Mouse (Mus musculus): ENCODE results near the gene Pla2g12a. TPM values are rescaled to one million over a fixed set of nuclear protein-coding genes. Genes with fewer than 3 reads are reported as not detected.
A peak's percentile ranks its signal among the peaks of the same experiment; 100 is the strongest.

The Pla2g12a gene
- 38.4 and 39.4 TPM in 2 replicates for polyA plus RNA-seq (2015; fragmentation: Nextera tagmentation; extraction: Ambion mirVana)

DNA sequence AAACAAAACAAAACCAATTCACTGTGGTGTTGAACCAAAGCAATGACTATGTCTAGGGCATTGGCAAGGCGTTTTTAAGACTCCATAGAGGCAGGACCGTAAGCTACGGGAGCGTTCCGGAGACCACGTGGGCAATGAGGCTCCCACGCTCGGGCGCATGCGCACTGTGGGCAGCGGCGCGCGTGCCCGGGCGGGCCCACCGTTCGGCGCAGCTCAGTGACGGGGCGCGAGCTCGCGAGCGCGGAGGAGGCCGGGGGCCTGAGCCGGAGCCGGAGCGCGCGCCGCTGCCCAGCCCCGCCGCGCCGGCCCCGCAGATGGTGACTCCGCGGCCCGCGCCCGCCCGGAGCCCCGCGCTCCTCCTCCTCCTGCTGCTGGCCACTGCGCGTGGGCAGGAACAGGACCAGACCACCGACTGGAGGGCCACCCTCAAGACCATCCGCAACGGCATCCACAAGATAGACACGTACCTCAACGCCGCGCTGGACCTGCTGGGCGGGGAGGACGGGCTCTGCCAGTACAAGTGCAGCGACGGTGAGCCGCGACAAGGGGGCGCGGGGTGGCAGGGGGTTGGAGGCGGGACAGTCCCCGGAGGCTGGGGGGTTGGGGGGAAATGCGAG is at the start of gene Pla2g12a:
TSS of gene Pla2g12a (plus strand) at position 202 of the 617 bp plus-strand sequence.
- Histone ChIP-seq H3K4me1 (ENCODE audit: control insufficient read depth, insufficient read depth, low read length) (peaks cover 9% of the 10 kb centered on the region), H3K9me3 (replicated peaks; ENCODE audit: control insufficient read depth, low read length, poor library complexity, severe bottlenecking) (no peaks in the 10 kb centered on the region), H3K27ac (ENCODE audit: low read length) (peak within 1 kb of the TSS; percentile 84), H3K27me3 (ENCODE audit: control insufficient read depth, insufficient read depth, low read depth, low read length) (no peaks in the 10 kb centered on the region), H3K4me3 (ENCODE audit: low read depth, low read length) (peak within 1 kb of the TSS; percentile 76), H3K9ac (ENCODE audit: low read depth, low read length) (peak within 1 kb of the TSS; percentile 87), H3K4me2 (ENCODE audit: low read length) (peak within 1 kb of the TSS; percentile 82), H3K36me3 (ENCODE audit: control insufficient read depth, insufficient read depth, low read length) (no peaks in the 10 kb centered on the region)
- peak; percentile 96 for ATAC-seq
- WGBS = under 1% methylated on average over 66 of the region's 66 CpGs

- Histone ChIP-seq H3K36me3 (ENCODE audit: control insufficient read depth, insufficient read depth, low read length) (peaks cover 2% of the 10 kb centered on the region), H3K4me2 (ENCODE audit: low read length) (peak overlapping the region; percentile 84)
Observed at GRCm38 (mm10) chr3:129830626-129831025, 47.8 kb upstream of the Pla2g12a start.

DNA sequence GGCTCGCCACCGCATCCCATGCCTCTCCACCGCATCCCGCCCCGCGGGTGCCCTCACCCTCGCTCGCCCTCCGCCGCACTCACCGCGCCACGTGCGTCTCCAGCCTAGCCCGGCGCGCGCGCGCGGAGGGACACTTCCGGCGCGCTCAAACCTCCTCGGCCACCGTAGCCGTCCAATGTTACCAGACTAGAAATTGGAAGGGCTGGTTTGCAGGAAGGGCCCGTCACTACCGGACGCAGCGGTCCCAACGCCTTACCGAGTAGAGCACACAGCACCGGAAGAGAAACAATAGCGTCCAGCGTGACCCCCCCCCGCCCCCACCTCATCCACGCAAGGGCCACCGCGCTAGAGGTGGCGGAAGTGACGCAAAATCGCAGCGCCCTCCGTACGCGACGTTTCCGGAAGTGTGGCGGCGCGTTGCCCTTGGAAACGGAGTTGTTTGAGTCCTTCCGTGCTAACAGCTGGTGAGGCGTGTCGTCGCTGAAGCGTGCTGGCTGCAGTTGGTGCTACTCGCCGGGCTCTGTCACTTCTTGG is 47.3 kb upstream of the Pla2g12a start, which contains the start of gene Gar1:
TSS of gene Gar1 (minus strand) at position 362 of the 534 bp plus-strand sequence.
- H3K9me3 ChIP-seq (replicated peaks; ENCODE audit: control insufficient read depth, low read length, poor library complexity, severe bottlenecking) = no peaks in the 10 kb centered on the region
- peak within 1 kb of the TSS; percentile 96 for H3K4me3 ChIP-seq (ENCODE audit: low read depth, low read length)
- peaks cover 17% of the 10 kb centered on the region for H3K4me1 ChIP-seq (ENCODE audit: control insufficient read depth, insufficient read depth, low read length)
- H3K36me3 ChIP-seq (ENCODE audit: control insufficient read depth, insufficient read depth, low read length) = peaks cover under 1% of the 10 kb centered on the region
- peak; percentile 98 for ATAC-seq
- no peaks in the 10 kb centered on the region for H3K27me3 ChIP-seq (ENCODE audit: control insufficient read depth, insufficient read depth, low read depth, low read length)
- peak within 1 kb of the TSS; percentile 84 for H3K4me2 ChIP-seq (ENCODE audit: low read length)
- under 1% methylated on average over 60 of the region's 60 CpGs for WGBS
- H3K9ac ChIP-seq (ENCODE audit: low read depth, low read length) = peak within 1 kb of the TSS; percentile 75
- H3K27ac ChIP-seq (ENCODE audit: low read length) = peak within 1 kb of the TSS; percentile 83

More at GRCm38 (mm10) chr3:129830626-129831025, 47.8 kb upstream of the Pla2g12a start:
- ATAC-seq = no peak; the same call in 1 of the 2 replicates
- H3K9me3 ChIP-seq (replicated peaks; ENCODE audit: control insufficient read depth, low read length, poor library complexity, severe bottlenecking) = no peaks in the 10 kb centered on the region
- no peaks in the 10 kb centered on the region for H3K27me3 ChIP-seq (ENCODE audit: control insufficient read depth, insufficient read depth, low read depth, low read length)
- peak overlapping the region; percentile 75 for H3K9ac ChIP-seq (ENCODE audit: low read depth, low read length)
- H3K4me3 ChIP-seq (ENCODE audit: low read depth, low read length) = peak overlapping the region; percentile 96
- H3K4me1 ChIP-seq (ENCODE audit: control insufficient read depth, insufficient read depth, low read length) = peaks cover 17% of the 10 kb centered on the region
- WGBS = under 1% methylated on average over 33 of the region's 45 CpGs
- H3K27ac ChIP-seq (ENCODE audit: low read length) = peak overlapping the region; percentile 83

DNA sequence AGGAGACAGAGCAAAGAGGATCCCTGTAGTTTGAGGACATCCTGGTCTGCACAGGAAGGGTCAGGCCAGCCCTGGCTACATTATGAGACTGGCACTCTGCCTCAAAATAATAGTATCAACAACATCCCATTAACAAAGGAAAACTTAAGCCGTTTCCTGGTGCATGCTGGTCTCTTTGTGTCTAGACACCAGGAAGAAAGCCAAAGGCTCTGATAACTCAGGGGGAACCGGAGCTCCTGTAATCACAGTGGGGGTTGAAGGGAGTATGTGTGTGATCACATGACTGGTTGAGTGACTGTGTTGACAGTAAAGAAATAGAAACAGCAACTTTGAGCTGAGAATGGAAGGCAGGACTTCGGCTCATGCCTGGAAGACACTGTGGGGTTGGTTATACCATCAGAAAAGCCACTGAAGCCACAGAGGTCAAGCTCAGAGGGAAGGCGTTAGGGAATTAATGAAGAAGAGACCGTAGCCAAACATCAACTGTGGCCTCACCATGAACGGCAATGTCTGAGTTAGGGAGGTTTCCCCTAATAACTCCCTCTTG is 42.9 kb upstream of the Pla2g12a start, which contains the start of gene Cfi:
TSS of gene Cfi (plus strand) at position 497 of the 547 bp plus-strand sequence.
- Histone ChIP-seq H3K9ac (ENCODE audit: low read depth, low read length) (no peak within 1 kb of the TSS), H3K27ac (ENCODE audit: low read length) (no peak within 1 kb of the TSS), H3K4me1 (ENCODE audit: control insufficient read depth, insufficient read depth, low read length) (peaks cover 3% of the 10 kb centered on the region; the same call in 1 of the 2 replicates), H3K36me3 (ENCODE audit: control insufficient read depth, insufficient read depth, low read length) (no peaks in the 10 kb centered on the region), H3K9me3 (replicated peaks; ENCODE audit: control insufficient read depth, low read length, poor library complexity, severe bottlenecking) (no peaks in the 10 kb centered on the region), H3K4me3 (ENCODE audit: low read depth, low read length) (no peak within 1 kb of the TSS), H3K27me3 (ENCODE audit: control insufficient read depth, insufficient read depth, low read depth, low read length) (no peaks in the 10 kb centered on the region), H3K4me2 (ENCODE audit: low read length) (no peak within 1 kb of the TSS)
- no peak for ATAC-seq
- 65% methylated on average over 6 of the region's 6 CpGs for WGBS

- Histone ChIP-seq H3K36me3 (ENCODE audit: control insufficient read depth, insufficient read depth, low read length) (no peaks in the 10 kb centered on the region), H3K4me2 (ENCODE audit: low read length) (no peak overlapping the region), H3K9me3 (replicated peaks; ENCODE audit: control insufficient read depth, low read length, poor library complexity, severe bottlenecking) (no peaks in the 10 kb centered on the region), H3K4me3 (ENCODE audit: low read depth, low read length) (no peak overlapping the region), H3K4me1 (ENCODE audit: control insufficient read depth, insufficient read depth, low read length) (peaks cover 3% of the 10 kb centered on the region; the same call in 1 of the 2 replicates), H3K27me3 (ENCODE audit: control insufficient read depth, insufficient read depth, low read depth, low read length) (no peaks in the 10 kb centered on the region), H3K9ac (ENCODE audit: low read depth, low read length) (no peak overlapping the region), H3K27ac (ENCODE audit: low read length) (no peak overlapping the region)
- ATAC-seq = no peak
- WGBS = 11% methylated on average over 11 of the region's 11 CpGs
Observed at GRCm38 (mm10) chr3:129836051-129836697, 42.2 kb upstream of the Pla2g12a start.

DNA sequence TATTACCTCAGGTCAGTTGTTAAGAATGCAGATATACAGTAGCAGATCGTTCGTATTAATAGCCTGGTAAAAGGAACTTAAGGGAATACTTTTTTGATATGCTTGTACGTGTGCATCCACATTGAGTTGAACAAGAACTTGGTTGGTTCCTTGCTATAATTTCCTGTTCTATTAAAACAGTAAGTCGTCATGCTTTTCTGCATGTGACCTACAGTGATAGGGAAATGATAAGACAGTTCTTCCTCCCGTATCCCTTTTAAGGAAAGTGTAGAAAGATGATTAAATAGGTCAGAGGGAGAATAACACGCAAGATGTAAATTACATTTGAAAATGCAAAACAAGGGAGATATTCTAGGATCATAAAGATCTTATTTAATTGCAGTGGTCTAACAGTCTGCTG is 41.4 kb upstream of the Pla2g12a start:
- no peaks in the 10 kb centered on the region for H3K36me3 ChIP-seq (ENCODE audit: control insufficient read depth, insufficient read depth, low read length)
- no peaks in the 10 kb centered on the region for H3K27me3 ChIP-seq (ENCODE audit: control insufficient read depth, insufficient read depth, low read depth, low read length)
- H3K4me1 ChIP-seq (ENCODE audit: control insufficient read depth, insufficient read depth, low read length) = no peaks in the 10 kb centered on the region
- no peak overlapping the region for H3K4me2 ChIP-seq (ENCODE audit: low read length)
- no peak overlapping the region for H3K9ac ChIP-seq (ENCODE audit: low read depth, low read length)
- 92% methylated on average over 6 of the region's 6 CpGs for WGBS
- H3K4me3 ChIP-seq (ENCODE audit: low read depth, low read length) = no peak overlapping the region
- no peak overlapping the region for H3K27ac ChIP-seq (ENCODE audit: low read length)
- ATAC-seq = no peak
- H3K9me3 ChIP-seq (replicated peaks; ENCODE audit: control insufficient read depth, low read length, poor library complexity, severe bottlenecking) = no peaks in the 10 kb centered on the region

DNA sequence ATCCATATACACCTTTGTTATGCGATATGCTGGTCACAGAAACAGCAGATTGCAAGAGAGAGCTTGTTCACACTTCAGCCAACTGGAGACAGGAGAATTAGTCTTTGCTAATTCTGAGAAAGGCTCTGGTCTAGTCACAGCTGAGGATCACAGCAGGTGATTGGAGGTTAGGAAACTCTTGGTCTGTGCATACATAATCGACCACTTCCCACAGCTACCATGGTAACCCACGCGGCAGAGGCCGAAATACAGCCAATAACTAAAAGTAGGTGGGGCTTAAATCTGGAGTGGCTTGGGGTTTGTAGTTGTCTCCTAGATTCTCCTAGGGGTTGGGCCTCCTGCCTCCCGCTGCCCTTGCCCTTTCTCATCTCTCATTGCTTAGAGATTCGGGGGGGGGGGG is 40.4 kb upstream of the Pla2g12a start:
- no peak overlapping the region for H3K4me3 ChIP-seq (ENCODE audit: low read depth, low read length)
- no peaks in the 10 kb centered on the region for H3K9me3 ChIP-seq (replicated peaks; ENCODE audit: control insufficient read depth, low read length, poor library complexity, severe bottlenecking)
- H3K9ac ChIP-seq (ENCODE audit: low read depth, low read length) = no peak overlapping the region
- H3K27me3 ChIP-seq (ENCODE audit: control insufficient read depth, insufficient read depth, low read depth, low read length) = no peaks in the 10 kb centered on the region
- WGBS = 38% methylated on average over 7 of the region's 7 CpGs
- no peaks in the 10 kb centered on the region for H3K36me3 ChIP-seq (ENCODE audit: control insufficient read depth, insufficient read depth, low read length)
- no peak overlapping the region for H3K27ac ChIP-seq (ENCODE audit: low read length)
- ATAC-seq = no peak
- no peaks in the 10 kb centered on the region for H3K4me1 ChIP-seq (ENCODE audit: control insufficient read depth, insufficient read depth, low read length)
- no peak overlapping the region for H3K4me2 ChIP-seq (ENCODE audit: low read length)

DNA sequence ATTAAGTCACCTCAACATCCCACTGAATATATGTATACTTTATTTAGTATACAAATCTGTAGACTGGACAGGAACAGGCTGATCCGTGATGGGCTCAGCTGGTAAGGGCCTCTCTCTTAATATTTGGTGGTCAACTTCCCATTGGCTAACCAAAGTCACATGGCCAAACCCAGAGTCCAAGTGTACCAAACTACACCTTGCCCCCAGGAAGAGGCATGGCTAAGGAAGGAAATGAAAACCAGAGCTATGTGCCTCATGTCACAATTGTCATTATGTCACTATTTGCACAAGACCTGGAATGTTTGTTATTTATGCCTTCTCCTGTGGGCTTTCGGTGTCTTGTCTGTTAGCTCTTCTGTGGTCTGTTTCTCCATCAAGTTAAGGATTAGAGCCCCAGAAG is 32.5 kb upstream of the Pla2g12a start:
- H3K9me3 ChIP-seq (replicated peaks; ENCODE audit: control insufficient read depth, low read length, poor library complexity, severe bottlenecking) = no peaks in the 10 kb centered on the region
- no peak overlapping the region for H3K9ac ChIP-seq (ENCODE audit: low read depth, low read length)
- 86% methylated on average over 2 of the region's 2 CpGs for WGBS
- H3K4me3 ChIP-seq (ENCODE audit: low read depth, low read length) = no peak overlapping the region
- H3K4me1 ChIP-seq (ENCODE audit: control insufficient read depth, insufficient read depth, low read length) = no peaks in the 10 kb centered on the region
- H3K27me3 ChIP-seq (ENCODE audit: control insufficient read depth, insufficient read depth, low read depth, low read length) = no peaks in the 10 kb centered on the region
- no peak overlapping the region for H3K27ac ChIP-seq (ENCODE audit: low read length)
- no peak for ATAC-seq
- no peaks in the 10 kb centered on the region for H3K36me3 ChIP-seq (ENCODE audit: control insufficient read depth, insufficient read depth, low read length)
- H3K4me2 ChIP-seq (ENCODE audit: low read length) = no peak overlapping the region
